Mouse (Mus musculus): Measurements from ENCODE around the gene Gm17190.
A peak's percentile ranks its signal among the peaks of the same experiment; 100 is the strongest.

- TF ChIP-seq CTCF (IDR thresholded peaks at IDR 0.05) (no peak), EP300 (IDR thresholded peaks at IDR 0.05) (peak; percentile 48)
Measured at GRCm38 (mm10) chr13:96040275-96041042, 41.4 kb upstream of the Gm17190 start.

Data from lung, postnatal 0 days (tissue).